Mouse (Mus musculus): ENCODE measurements around the gene Plin2. TPM values are rescaled to one million over a fixed set of nuclear protein-coding genes. Genes with fewer than 3 reads are reported as not detected.
A peak's percentile ranks its signal among the peaks of the same experiment; 100 is the strongest.

The Plin2 gene
- polyA plus RNA-seq, 1 experiment from 2014 or later, result 102 TPM

DNA sequence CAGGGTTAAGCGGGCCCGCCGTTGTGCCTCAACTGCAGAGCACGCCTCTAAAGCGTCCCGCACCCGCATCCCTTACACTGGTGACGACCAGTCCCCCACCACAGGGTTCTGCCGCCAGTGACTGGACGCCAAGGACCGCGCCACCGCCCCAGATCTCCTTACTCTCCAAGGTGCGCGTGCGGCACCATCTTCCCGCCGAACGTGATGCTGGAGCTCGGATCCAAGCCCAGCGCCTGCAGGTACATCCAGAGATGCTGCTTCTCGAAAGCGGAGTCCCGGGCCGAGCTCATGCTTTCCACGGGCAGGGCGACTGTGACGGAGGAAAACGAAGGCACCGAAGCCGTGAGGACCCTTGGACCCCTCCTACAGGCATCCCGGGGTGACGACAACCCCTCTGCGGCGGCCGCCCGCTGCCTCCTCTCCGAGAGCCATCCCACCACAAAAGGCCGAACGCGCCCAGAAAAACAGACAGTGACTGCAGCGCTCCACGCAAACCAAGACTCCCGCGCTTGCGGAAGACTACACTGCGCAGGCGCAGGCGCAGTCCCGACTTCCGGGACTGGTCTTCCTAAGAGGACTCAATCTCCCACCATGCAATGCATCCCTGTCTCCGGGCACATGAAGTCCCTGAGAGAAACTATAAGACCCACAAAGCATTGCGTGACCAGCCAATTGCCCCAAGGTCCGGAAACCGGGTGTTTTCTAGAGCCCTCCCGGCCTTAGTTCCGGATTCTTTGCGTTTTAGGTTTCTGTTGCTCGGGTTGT is 58.2 kb downstream of the Plin2 start, which contains the start of gene Haus6:
Gene Haus6 (minus strand): TSS at position 532 of the 765 bp plus-strand sequence.
- ATAC-seq (ENCODE audit: insufficient read depth), result peak; percentile 100
- peak; percentile 98 for DNase-seq
- TF ChIP-seq CTCF (IDR thresholded peaks at IDR 0.05; ENCODE audit: low read depth), result no peak
- Histone ChIP-seq H3K27me3 (ENCODE audit: insufficient read depth, low read length) (no peaks in the 10 kb centered on the region), H3K4me2 (peak within 1 kb of the TSS; percentile 76), H3K9ac (peak within 1 kb of the TSS; percentile 90), H3K4me3 (ENCODE audit: low read depth, low read length) (peak within 1 kb of the TSS; percentile 86), H3K36me3 (ENCODE audit: insufficient read depth) (peaks cover 8% of the 10 kb centered on the region), H3K9me3 (ENCODE audit: low read depth, low read length) (no peaks in the 10 kb centered on the region), H3K27ac (ENCODE audit: low read depth) (peak within 1 kb of the TSS; percentile 72), H3K4me1 (ENCODE audit: insufficient read depth) (peaks cover 4% of the 10 kb centered on the region; the same call in 1 of the 2 replicates)
- under 1% methylated on average over 59 of the region's 59 CpGs for WGBS

Other genes starting within 250 kb of the Plin2 start
- gene Saxo1, start 111.7 kb downstream of the Plin2 start, polyA plus RNA-seq (2014; fragmentation: Nextera tagmentation; extraction: Ambion mirVana), result not detected in 2 replicates
- 86.2 and 90.5 TPM in 2 replicates for gene Rraga, start 94.4 kb downstream of the Plin2 start, polyA plus RNA-seq (2014; fragmentation: Nextera tagmentation; extraction: Ambion mirVana)
- 27.7 and 28.9 TPM in 2 replicates for gene Haus6, start 58.0 kb downstream of the Plin2 start, polyA plus RNA-seq (2014; fragmentation: Nextera tagmentation; extraction: Ambion mirVana)
- gene Dennd4c, start 78.5 kb upstream of the Plin2 start, polyA plus RNA-seq (2014; fragmentation: Nextera tagmentation; extraction: Ambion mirVana), result 11.3 and 13.6 TPM in 2 replicates
- 874 and 878 TPM in 2 replicates for gene Rps6, start 187.4 kb upstream of the Plin2 start, polyA plus RNA-seq (2014; fragmentation: Nextera tagmentation; extraction: Ambion mirVana)
- 28.2 and 32.3 TPM in 2 replicates for gene Acer2, start 204.3 kb upstream of the Plin2 start, polyA plus RNA-seq (2014; fragmentation: Nextera tagmentation; extraction: Ambion mirVana)

All from lung, embryonic 14.5 days (tissue).